Mouse (Mus musculus) CH12.LX (cell line): ENCODE data around the gene Zfp697.

Source experiments
- CHD2 ChIP-seq: IDR thresholded peaks from 2 replicates; pipeline ENCODE4 v1.6.1; 2011; ENCODE audit warnings: low read length, improper control_type of control experiment
- CTCF ChIP-seq, 2 experiments: IDR thresholded peaks in 1 of 2; conservative IDR thresholded peaks in 1 of 2; 2 replicates each; pipeline ENCODE4 v1.5.1; 2011 to 2012; ENCODE audit warnings: low read depth in 2 of 2, low read length in 2 of 2, improper control_type of control experiment in 1 of 2, inconsistent platforms in 1 of 2, mild to moderate bottlenecking in 1 of 2, moderate library complexity in 1 of 2
- HCFC1 ChIP-seq: IDR thresholded peaks from 2 replicates; pipeline ENCODE4 v1.6.1; 2012; ENCODE audit warnings: low read depth, mild to moderate bottlenecking, inconsistent platforms, low read length, improper control_type of control experiment
- RCOR1 ChIP-seq: conservative IDR thresholded peaks from 2 replicates; pipeline ENCODE4 v1.6.1; 2012; ENCODE audit warnings: low read depth, mild to moderate bottlenecking, inconsistent platforms, low read length, improper control_type of control experiment
- SMC3 ChIP-seq: IDR thresholded peaks from 2 replicates; pipeline ENCODE4 v1.6.1; 2011; ENCODE audit warnings: low read depth, low read length, improper control_type of control experiment
- ZKSCAN1 ChIP-seq: IDR thresholded peaks from 2 replicates; pipeline ENCODE4 v1.6.1; 2012; ENCODE audit warnings: low read depth, inconsistent platforms, low read length, improper control_type of control experiment, borderline replicate concordance

DNA sequence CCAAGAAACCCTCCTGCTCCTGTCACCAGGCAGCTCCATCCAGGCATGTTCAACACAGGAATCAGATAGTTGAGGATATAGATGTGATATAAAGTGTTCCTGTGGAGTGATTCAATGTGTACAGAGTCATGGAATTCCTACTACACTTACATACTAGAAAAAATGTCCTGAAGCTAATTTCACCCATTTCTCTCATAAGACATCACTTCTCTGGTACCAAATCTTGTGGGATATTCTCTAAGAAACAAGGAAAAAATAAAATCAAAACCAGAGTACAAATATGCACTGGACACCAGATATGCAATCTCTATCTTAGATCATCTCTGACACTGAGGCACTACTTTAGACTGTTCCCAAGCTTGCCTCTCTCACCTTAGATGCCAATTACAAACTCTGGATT is 247.9 kb downstream of the Zfp697 start, which contains the start of gene Hsd3b5:
- TF ChIP-seq RCOR1 (no peak), ZKSCAN1 (no peak), SMC3 (no peak), HCFC1 (no peak), CTCF (conservative IDR thresholded peaks at IDR 0.05 in 1 of 2, IDR thresholded peaks at IDR 0.05 in 1 of 2; ENCODE audit: low read depth in 2 of 2, low read length in 2 of 2) (no peak), CHD2 (no peak)
